Mouse (Mus musculus) spleen, adult 2 months (tissue): ENCODE measurements at regions not wholly inside any gene's neighbourhood (a gene's known extent, or its start where the extent isn't known, plus 50 kb on each side); places are given as distances from the start of the nearest gene placed in this dataset.

Source experiments
- CTCF ChIP-seq: fragments of 200-500 bp; IDR thresholded peaks from 2 replicates; pipeline ENCODE4 v1.5.1; 2011; ENCODE audit warnings: mild to moderate bottlenecking, inconsistent platforms; ENCODE audit not compliant: insufficient read depth, insufficient read length, insufficient replicate concordance; ENCODE audit errors: extremely low read depth
- POLR2A ChIP-seq: fragments of 200-500 bp; IDR thresholded peaks from 2 replicates; pipeline ENCODE4 v1.6.1; 2011; ENCODE audit warnings: low read depth, low read length, inconsistent platforms

GRCm38 (mm10) chr6:22506871-22507270 is 150.8 kb upstream of the Fam3c start:
- TF ChIP-seq CTCF (no peak), POLR2A (no peak)
